Mouse (Mus musculus) forebrain, embryonic 12.5 days (tissue): Measurements from ENCODE around the gene Nxf3. TPM values are rescaled to one million over a fixed set of nuclear protein-coding genes. Genes with fewer than 3 reads are reported as not detected.
A peak's percentile ranks its signal among the peaks of the same experiment; 100 is the strongest.
"Not testable (repeated sequence)": the region's sequence is repeated elsewhere in the genome, so short reads cannot be mapped to it uniquely, and the experiment has no call there.

Source experiments
- ATAC-seq: fragments of 200-750 bp; cut with Nextera tagmentation; 2 replicates; pipeline ENCODE4 v1.8.0; 2017; ENCODE audit warnings: moderate TSS enrichment; ENCODE audit not compliant: low FRiP score
- H3K27ac ChIP-seq: fragments of 300-500 bp; sonication (generic); 2 replicates; pipeline ENCODE4 v1.5.1; 2016; ENCODE audit warnings: mild to moderate bottlenecking
- H3K27me3 ChIP-seq: fragments of 300-500 bp; sonication (generic); 2 replicates; pipeline ENCODE4 v1.6.1; 2016; ENCODE audit warnings: mild to moderate bottlenecking
- H3K36me3 ChIP-seq: fragments of 300-500 bp; sonication (generic); replicated peaks from 2 replicates; pipeline ENCODE4 v1.6.1; 2016; ENCODE audit warnings: mild to moderate bottlenecking
- H3K4me1 ChIP-seq: fragments of 300-500 bp; sonication (generic); 2 replicates; pipeline ENCODE4 v1.6.1; 2016
- H3K4me2 ChIP-seq: fragments of 300-500 bp; sonication (generic); 2 replicates; pipeline ENCODE4 v1.6.1; 2016; ENCODE audit warnings: mild to moderate bottlenecking, moderate library complexity
- H3K4me3 ChIP-seq: fragments of 300-500 bp; sonication (generic); replicated peaks from 2 replicates; pipeline ENCODE4 v1.5.1; 2016; ENCODE audit warnings: mild to moderate bottlenecking
- H3K9ac ChIP-seq: fragments of 300-500 bp; sonication (generic); 2 replicates; pipeline ENCODE4 v1.6.1; 2016; ENCODE audit warnings: mild to moderate bottlenecking
- H3K9me3 ChIP-seq: fragments of 300-500 bp; sonication (generic); 2 replicates; pipeline ENCODE4 v1.6.1; 2016
- WGBS: fragments of 180-500 bp; shearing (Covaris S2); methylation state at CpG from one replicate; pipeline ENCODE4 v1.1.7; 2016; 5-methylcytosine and 5-hydroxymethylcytosine counted together
- polyA plus RNA-seq: library from polyadenylated mRNA; unstranded; fragments of >200 nt; fragmentation: Nextera tagmentation; extraction: Ambion mirVana; gene quantifications from 2 replicates; pipeline ENCODE4 v1.2.1, GENCODE M21; 2016

Nxf3 gene
- polyA plus RNA-seq: not detected in 2 replicates

DNA sequence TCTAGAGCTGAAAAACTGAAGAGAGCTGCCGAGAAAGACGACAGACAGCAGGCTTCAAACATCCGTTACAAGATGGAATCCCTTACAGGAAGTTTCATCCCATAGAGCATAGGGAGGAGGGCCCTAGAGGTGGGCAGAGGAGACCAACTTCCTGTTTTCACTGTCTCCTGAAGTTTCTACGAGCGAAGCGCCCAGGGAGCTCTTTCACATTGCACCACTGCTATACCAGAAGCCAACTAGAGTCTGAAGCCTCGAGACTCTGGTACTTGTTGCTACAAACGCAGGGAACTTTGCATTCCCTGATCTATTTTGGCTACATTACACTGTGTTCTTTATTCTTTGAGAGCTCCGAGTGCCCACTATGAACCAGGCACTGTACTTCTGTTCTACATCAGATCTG lies at the start of gene Nxf3:
Gene Nxf3, minus strand, starts transcription at position 101 of the 400 bp plus-strand sequence.
- no peak for ATAC-seq
- Histone ChIP-seq H3K27me3 (peaks cover 4% of the 10 kb centered on the region; the same call in 1 of the 2 replicates), H3K27ac (no peak within 1 kb of the TSS), H3K9ac (no peak within 1 kb of the TSS), H3K4me2 (no peak within 1 kb of the TSS), H3K36me3 (no peaks in the 10 kb centered on the region), H3K4me1 (no peaks in the 10 kb centered on the region), H3K9me3 (no peaks in the 10 kb centered on the region), H3K4me3 (no peak within 1 kb of the TSS)
- 76% methylated on average over 9 of the region's 9 CpGs for WGBS

GRCm38 (mm10) chrX:136127744-136128064 lies 42.6 kb upstream of the Nxf3 start:
- Histone ChIP-seq H3K27ac (no peak overlapping the region), H3K4me2 (no peak overlapping the region), H3K36me3 (no peaks in the 10 kb centered on the region), H3K4me3 (no peak overlapping the region), H3K27me3 (0 out of 2 replicates have a peak, but pooled peaks cover 2% of the 10 kb centered on the region), H3K4me1 (no peaks in the 10 kb centered on the region), H3K9me3 (no peaks in the 10 kb centered on the region), H3K9ac (no peak overlapping the region)
- 16% methylated on average over 5 of the region's 5 CpGs for WGBS
- no peak for ATAC-seq

- Histone ChIP-seq H3K4me1 (no peaks in the 10 kb centered on the region), H3K4me2 (no peak overlapping the region), H3K27ac (no peak overlapping the region), H3K4me3 (no peak overlapping the region), H3K36me3 (no peaks in the 10 kb centered on the region), H3K27me3 (0 out of 2 replicates have a peak, but pooled peaks cover 2% of the 10 kb centered on the region), H3K9ac (no peak overlapping the region), H3K9me3 (no peaks in the 10 kb centered on the region)
- ATAC-seq: no peak
- 56% methylated on average over 8 of the region's 8 CpGs for WGBS
Observed at GRCm38 (mm10) chrX:136127038-136127743, 42.1 kb upstream of the Nxf3 start.

DNA sequence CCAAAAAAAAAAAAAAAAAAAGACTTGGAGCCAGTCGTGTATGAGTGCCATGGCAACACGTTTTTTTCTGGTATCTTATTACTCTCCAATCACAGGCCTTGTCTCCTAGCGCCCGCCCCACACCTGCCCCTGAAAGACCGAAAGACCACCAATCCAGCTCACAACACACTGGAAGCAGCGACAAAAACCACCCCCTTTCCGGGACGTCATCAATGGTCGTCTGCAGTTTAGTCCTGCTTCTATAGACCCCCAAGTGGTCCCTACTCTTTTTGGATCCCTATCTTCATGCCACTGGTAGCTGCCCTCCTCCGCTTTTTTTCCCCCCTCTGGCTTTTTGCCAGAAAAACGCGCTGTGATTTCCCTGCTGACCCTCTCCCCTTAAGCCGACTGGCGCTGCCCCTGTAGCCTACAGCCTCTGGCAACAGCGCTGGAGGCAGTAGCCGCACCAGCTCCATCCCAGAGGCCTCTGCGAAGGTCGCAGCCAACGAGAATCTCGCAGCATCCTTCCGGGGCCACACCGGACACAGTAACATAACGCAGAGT lies 30.4 kb upstream of the Nxf3 start:
- WGBS: 18% methylated on average over 23 of the region's 23 CpGs
- Histone ChIP-seq H3K27ac (peak overlapping the region; percentile 85), H3K9me3 (no peaks in the 10 kb centered on the region), H3K4me3 (peak overlapping the region; percentile 40), H3K27me3 (peaks cover 21% of the 10 kb centered on the region), H3K9ac (peak overlapping the region; percentile 36; the same call in 1 of the 2 replicates), H3K4me2 (peak overlapping the region; percentile 52), H3K36me3 (no peaks in the 10 kb centered on the region), H3K4me1 (no peaks in the 10 kb centered on the region)
- ATAC-seq: peak; percentile 99

GRCm38 (mm10) chrX:136115015-136115414 lies 30.0 kb upstream of the Nxf3 start:
- H3K4me1 ChIP-seq: no peaks in the 10 kb centered on the region
- no peaks in the 10 kb centered on the region for H3K9me3 ChIP-seq
- H3K36me3 ChIP-seq: no peaks in the 10 kb centered on the region
- WGBS: 47% methylated on average over 4 of the region's 4 CpGs
- no peak overlapping the region for H3K27ac ChIP-seq
- peaks cover 21% of the 10 kb centered on the region for H3K27me3 ChIP-seq
- no peak; the same call in 1 of the 2 replicates for ATAC-seq
- H3K9ac ChIP-seq: no peak overlapping the region
- no peak overlapping the region for H3K4me3 ChIP-seq
- peak overlapping the region; percentile 52 for H3K4me2 ChIP-seq

- Histone ChIP-seq H3K4me1 (no peaks in the 10 kb centered on the region; the same call in 1 of the 2 replicates), H3K4me3 (no peak overlapping the region), H3K36me3 (no peaks in the 10 kb centered on the region), H3K9ac (no peak overlapping the region), H3K9me3 (no peaks in the 10 kb centered on the region), H3K27ac (no peak overlapping the region), H3K27me3 (peaks cover 18% of the 10 kb centered on the region), H3K4me2 (no peak overlapping the region)
- WGBS: 49% methylated on average over 6 of the region's 6 CpGs
- 0 out of 2 replicates have a peak, but pooled peaks have one; percentile 36 for ATAC-seq
Observed at GRCm38 (mm10) chrX:136107942-136108341, 22.9 kb upstream of the Nxf3 start.

GRCm38 (mm10) chrX:136104724-136105088 lies 19.7 kb upstream of the Nxf3 start:
- H3K9me3 ChIP-seq: no peaks in the 10 kb centered on the region
- H3K9ac ChIP-seq: no peak overlapping the region
- H3K4me3 ChIP-seq: no peak overlapping the region
- H3K4me2 ChIP-seq: no peak overlapping the region
- no peaks in the 10 kb centered on the region; the same call in 1 of the 2 replicates for H3K4me1 ChIP-seq
- no peaks in the 10 kb centered on the region for H3K36me3 ChIP-seq
- H3K27me3 ChIP-seq: peaks cover 3% of the 10 kb centered on the region; the same call in 1 of the 2 replicates
- H3K27ac ChIP-seq: no peak overlapping the region
- peak; percentile 49; the same call in 1 of the 2 replicates for ATAC-seq
- 53% methylated on average over 3 of the region's 3 CpGs for WGBS

GRCm38 (mm10) chrX:136104046-136104723 lies 19.1 kb upstream of the Nxf3 start:
- no peaks in the 10 kb centered on the region for H3K9me3 ChIP-seq
- no peak overlapping the region for H3K9ac ChIP-seq
- H3K36me3 ChIP-seq: no peaks in the 10 kb centered on the region
- no peaks in the 10 kb centered on the region; the same call in 1 of the 2 replicates for H3K4me1 ChIP-seq
- H3K4me2 ChIP-seq: no peak overlapping the region
- H3K27me3 ChIP-seq: peaks cover under 1% of the 10 kb centered on the region; the same call in 1 of the 2 replicates
- peak; percentile 63; the same call in 1 of the 2 replicates for ATAC-seq
- no peak overlapping the region for H3K4me3 ChIP-seq
- WGBS: 46% methylated on average over 4 of the region's 4 CpGs
- no peak overlapping the region for H3K27ac ChIP-seq

DNA sequence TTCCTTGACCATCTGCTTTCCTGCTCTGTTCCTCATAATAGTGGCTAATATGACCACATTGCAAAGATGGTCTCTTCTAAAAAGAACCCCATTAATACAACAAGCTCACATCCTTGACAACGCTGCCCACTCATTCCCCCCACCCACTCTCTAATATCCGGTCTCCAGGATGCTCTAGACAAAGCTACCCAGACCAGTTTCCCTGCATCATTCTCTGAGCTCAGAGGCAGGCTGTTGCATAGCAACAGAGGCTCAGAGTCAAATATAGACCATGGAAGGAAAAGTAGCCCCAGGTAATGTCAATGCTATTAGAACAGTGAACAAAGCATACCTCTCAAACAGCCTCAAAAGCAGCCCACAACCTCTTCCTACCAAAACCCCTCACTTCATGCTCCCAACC lies 9.4 kb upstream of the Nxf3 start:
- Histone ChIP-seq H3K36me3 (no peaks in the 10 kb centered on the region), H3K9ac (no peak overlapping the region), H3K27ac (no peak overlapping the region), H3K9me3 (no peaks in the 10 kb centered on the region), H3K27me3 (0 out of 2 replicates have a peak, but pooled peaks cover 4% of the 10 kb centered on the region), H3K4me2 (no peak overlapping the region), H3K4me3 (no peak overlapping the region), H3K4me1 (no peaks in the 10 kb centered on the region)
- no peak for ATAC-seq
- 60% methylated on average over 2 of the region's 2 CpGs for WGBS

- H3K4me1 ChIP-seq: no peaks in the 10 kb centered on the region
- H3K27ac ChIP-seq: no peak overlapping the region
- H3K9ac ChIP-seq: no peak overlapping the region
- H3K9me3 ChIP-seq: no peaks in the 10 kb centered on the region
- H3K4me3 ChIP-seq: no peak overlapping the region
- 0 out of 2 replicates have a peak, but pooled peaks cover 4% of the 10 kb centered on the region for H3K27me3 ChIP-seq
- ATAC-seq: no peak
- H3K36me3 ChIP-seq: no peaks in the 10 kb centered on the region
- no peak overlapping the region for H3K4me2 ChIP-seq
- WGBS: 68% methylated on average over 2 of the region's 2 CpGs
Observed at GRCm38 (mm10) chrX:136092497-136093279, 7.6 kb upstream of the Nxf3 start.

DNA sequence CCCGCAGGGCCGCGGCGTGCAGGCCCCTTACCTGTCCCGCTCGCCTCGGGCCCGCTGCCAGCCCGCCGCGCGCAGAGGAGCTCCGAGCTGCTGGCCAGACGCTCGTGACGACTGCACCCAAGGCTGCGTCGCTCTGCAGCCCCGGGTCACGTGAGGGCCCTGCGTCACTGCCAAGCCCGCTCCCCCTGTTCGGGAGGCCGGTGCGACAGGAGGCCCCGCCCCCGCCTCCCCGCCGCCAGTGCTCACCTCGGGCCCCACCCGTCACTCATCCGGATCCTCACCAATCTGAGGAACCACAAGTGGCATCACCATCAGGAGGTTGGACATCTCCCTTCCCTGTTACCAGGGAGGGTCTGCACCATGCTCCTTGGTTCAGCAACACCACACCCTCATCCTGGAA lies 17.0 kb downstream of the Nxf3 start, which contains the start of gene Bex2:
Gene Bex2, minus strand, starts transcription at position 217 of the 400 bp plus-strand sequence.
- H3K9ac ChIP-seq: peak within 1 kb of the TSS; percentile 51
- H3K27me3 ChIP-seq, H3K9me3 ChIP-seq, H3K36me3 ChIP-seq, H3K4me1 ChIP-seq: not testable (repeated sequence)
- H3K27ac ChIP-seq: peak within 1 kb of the TSS; percentile 75
- H3K4me3 ChIP-seq: peak within 1 kb of the TSS; percentile 50
- 11% methylated on average over 9 of the region's 32 CpGs for WGBS
- ATAC-seq: peak; percentile 99
- H3K4me2 ChIP-seq: peak within 1 kb of the TSS; percentile 43
